Mouse (Mus musculus) testis, adult 2 months (tissue): Measurements from ENCODE around the gene 1700025G04Rik.

Experiments used
- CTCF ChIP-seq: fragments of 200-500 bp; IDR thresholded peaks from 2 replicates; pipeline ENCODE4 v1.5.1; 2012; ENCODE audit warnings: low read depth, mild to moderate bottlenecking, inconsistent platforms, low read length, moderate library complexity; ENCODE audit not compliant: control insufficient read depth, insufficient read depth, insufficient replicate concordance
- POLR2A ChIP-seq: fragments of 200-500 bp; IDR thresholded peaks from 2 replicates; pipeline ENCODE4 v1.6.1; 2012; ENCODE audit warnings: low read depth, mild to moderate bottlenecking, inconsistent platforms, low read length, moderate library complexity; ENCODE audit not compliant: control insufficient read depth

DNA sequence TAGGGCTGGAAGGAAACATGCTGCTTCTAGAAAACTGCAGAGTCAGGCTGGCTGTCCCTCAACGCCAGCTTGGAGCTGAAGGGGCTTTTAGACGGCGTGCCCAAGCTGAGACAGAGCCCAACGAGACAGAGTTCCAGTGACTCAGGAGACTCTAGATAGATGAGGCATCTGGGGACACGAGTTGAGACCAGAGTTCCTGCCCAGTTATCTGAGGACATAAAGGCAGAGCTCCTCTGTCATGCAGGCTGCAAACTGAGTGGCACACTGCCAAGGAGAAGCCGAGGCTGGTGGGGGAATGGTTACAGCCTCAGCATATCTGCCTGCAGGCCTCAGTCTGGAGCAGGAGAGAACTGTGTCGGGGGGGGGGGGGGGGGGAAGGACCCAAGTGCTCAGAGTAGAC lies 136.4 kb downstream of the 1700025G04Rik start:
- TF ChIP-seq CTCF (no peak), POLR2A (no peak)
